Mouse (Mus musculus) brain, embryonic 14.5 days (tissue): ENCODE results near the gene Olfr561.

ENCODE experiments used
- CTCF ChIP-seq: fragments of 200-500 bp; IDR thresholded peaks from 2 replicates; pipeline ENCODE4 v1.5.1; 2012; ENCODE audit warnings: inconsistent platforms, mild to moderate bottlenecking, moderate library complexity, borderline replicate concordance; ENCODE audit not compliant: insufficient read depth, insufficient read length; ENCODE audit errors: extremely low read depth
- POLR2A ChIP-seq: fragments of 200-500 bp; IDR thresholded peaks from 2 replicates; pipeline ENCODE4 v1.6.1; 2012; ENCODE audit warnings: mild to moderate bottlenecking, inconsistent platforms, borderline replicate concordance; ENCODE audit not compliant: poor library complexity, insufficient read depth, insufficient read length, severe bottlenecking; ENCODE audit errors: extremely low read depth

DNA sequence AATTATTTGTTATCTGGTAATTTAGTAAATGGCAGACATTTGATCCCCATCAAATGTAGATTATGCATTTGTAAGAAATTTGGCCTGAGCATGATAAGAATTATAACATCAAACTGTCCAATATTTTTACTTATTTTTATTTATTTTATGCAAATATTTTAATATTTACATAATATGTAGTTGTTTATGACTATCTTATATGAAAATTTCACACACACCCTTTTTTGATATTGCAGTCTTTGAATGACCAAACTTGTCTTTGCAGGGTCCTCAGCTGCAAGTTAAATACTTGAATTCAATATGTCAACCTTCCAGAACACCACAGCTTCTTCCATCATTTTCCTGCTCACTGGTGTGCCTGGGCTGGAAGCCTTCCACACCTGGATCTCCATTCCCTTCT, 32.2 kb downstream of the Olfr561 start, which contains the start of gene Olfr564:
- no peak for TF ChIP-seq CTCF
- TF ChIP-seq POLR2A: no peak
